Mouse (Mus musculus) hindbrain, embryonic 13.5 days (tissue): ENCODE results near the gene Shd. TPM values are rescaled to one million over a fixed set of nuclear protein-coding genes. Genes with fewer than 3 reads are reported as not detected.

Experiments used
- ATAC-seq: fragments of 200-750 bp; cut with Nextera tagmentation; 2 replicates; pipeline ENCODE4 v1.8.0; 2017; ENCODE audit warnings: moderate TSS enrichment; ENCODE audit not compliant: low FRiP score
- H3K27ac ChIP-seq: fragments of 300-500 bp; sonication (generic); 2 replicates; pipeline ENCODE4 v1.5.1; 2015; ENCODE audit warnings: inconsistent platforms, mild to moderate bottlenecking, moderate library complexity
- H3K27me3 ChIP-seq: fragments of 300-500 bp; sonication (generic); 2 replicates; pipeline ENCODE4 v1.6.1; 2015; ENCODE audit warnings: mild to moderate bottlenecking, inconsistent platforms
- H3K36me3 ChIP-seq: fragments of 300-500 bp; sonication (generic); 2 replicates; pipeline ENCODE4 v1.6.1; 2015; ENCODE audit warnings: mild to moderate bottlenecking, inconsistent platforms
- H3K4me1 ChIP-seq: fragments of 300-500 bp; sonication (generic); replicated peaks from 2 replicates; pipeline ENCODE4 v1.6.1; 2015; ENCODE audit warnings: inconsistent platforms
- H3K4me2 ChIP-seq: fragments of 300-500 bp; sonication (generic); 2 replicates; pipeline ENCODE4 v1.6.1; 2015; ENCODE audit warnings: inconsistent platforms, mild to moderate bottlenecking, moderate library complexity
- H3K4me3 ChIP-seq: fragments of 300-500 bp; sonication (generic); 2 replicates; pipeline ENCODE4 v1.5.1; 2015; ENCODE audit warnings: mild to moderate bottlenecking, inconsistent platforms
- H3K9ac ChIP-seq: fragments of 300-500 bp; sonication (generic); 2 replicates; pipeline ENCODE4 v1.6.1; 2015; ENCODE audit warnings: mild to moderate bottlenecking, inconsistent platforms
- H3K9me3 ChIP-seq: fragments of 300-500 bp; sonication (generic); 2 replicates; pipeline ENCODE4 v1.6.1; 2016; ENCODE audit warnings: inconsistent platforms
- WGBS: fragments of 180-500 bp; shearing (Covaris S2); methylation state at CpG from one replicate; pipeline ENCODE4 v1.1.7; 2015; 5-methylcytosine and 5-hydroxymethylcytosine counted together
- polyA plus RNA-seq: library from polyadenylated mRNA; unstranded; fragments of >200 nt; fragmentation: Nextera tagmentation; extraction: Ambion mirVana; gene quantifications from 2 replicates; pipeline ENCODE4 v1.2.1, GENCODE M21; 2015

Gene Shd
- polyA plus RNA-seq, 1 experiment from 2014 or later: 170 TPM

GRCm38 (mm10) chr17:55952447-55953027 is 17.7 kb upstream of the Shd start, which contains the start of gene Ebi3:
Gene Ebi3 (plus strand): TSS chr17:55952640.
- H3K4me3 ChIP-seq: no peak within 1 kb of the TSS
- no peaks in the 10 kb centered on the region for H3K36me3 ChIP-seq
- peaks cover 26% of the 10 kb centered on the region for H3K27me3 ChIP-seq
- 83% methylated on average over 6 of the region's 6 CpGs for WGBS
- H3K27ac ChIP-seq: no peak within 1 kb of the TSS
- ATAC-seq: no peak
- H3K4me1 ChIP-seq: peaks cover 21% of the 10 kb centered on the region
- H3K9ac ChIP-seq: peak within 1 kb of the TSS; percentile 39; the same call in 1 of the 2 replicates
- H3K9me3 ChIP-seq: no peaks in the 10 kb centered on the region
- H3K4me2 ChIP-seq: no peak within 1 kb of the TSS

- Histone ChIP-seq H3K9me3 (no peaks in the 10 kb centered on the region), H3K9ac (no peak overlapping the region), H3K27me3 (peaks cover 26% of the 10 kb centered on the region), H3K36me3 (no peaks in the 10 kb centered on the region), H3K4me2 (no peak overlapping the region), H3K27ac (no peak overlapping the region), H3K4me3 (no peak overlapping the region), H3K4me1 (peaks cover 33% of the 10 kb centered on the region)
- 81% methylated on average over 6 of the region's 6 CpGs for WGBS
- ATAC-seq: no peak
Observed at GRCm38 (mm10) chr17:55953751-55954150, 16.5 kb upstream of the Shd start.

DNA sequence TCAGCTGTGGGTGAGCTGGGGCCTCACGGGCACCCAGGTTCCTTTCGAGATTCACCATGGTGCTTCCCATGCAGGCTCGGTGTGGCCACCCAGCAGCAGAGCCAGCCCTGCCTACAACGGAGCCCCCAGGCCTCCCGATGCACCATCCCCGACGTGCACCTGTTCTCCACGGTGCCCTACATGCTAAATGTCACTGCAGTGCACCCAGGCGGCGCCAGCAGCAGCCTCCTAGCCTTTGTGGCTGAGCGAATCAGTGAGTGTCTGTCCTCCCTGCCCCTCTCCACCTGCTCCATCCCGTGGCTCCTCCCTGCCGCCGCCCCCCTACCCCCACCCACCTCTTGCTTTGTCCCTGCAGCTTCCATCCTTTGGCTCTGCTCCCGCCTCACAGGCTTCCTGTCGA is 16.0 kb upstream of the Shd start:
- 41% methylated on average over 16 of the region's 16 CpGs for WGBS
- H3K4me2 ChIP-seq: no peak overlapping the region
- no peak overlapping the region for H3K9ac ChIP-seq
- H3K4me3 ChIP-seq: no peak overlapping the region
- peaks cover 33% of the 10 kb centered on the region for H3K4me1 ChIP-seq
- peaks cover 26% of the 10 kb centered on the region for H3K27me3 ChIP-seq
- no peak for ATAC-seq
- no peaks in the 10 kb centered on the region for H3K9me3 ChIP-seq
- no peaks in the 10 kb centered on the region for H3K36me3 ChIP-seq
- H3K27ac ChIP-seq: no peak overlapping the region

GRCm38 (mm10) chr17:55956129-55956528 is 14.1 kb upstream of the Shd start:
- peak overlapping the region; percentile 48 for H3K4me3 ChIP-seq
- 0 out of 2 replicates have a peak, but pooled peaks cover 5% of the 10 kb centered on the region for H3K36me3 ChIP-seq
- H3K27ac ChIP-seq: peak overlapping the region; percentile 66
- H3K4me2 ChIP-seq: peak overlapping the region; percentile 65
- ATAC-seq: peak; percentile 52
- no peaks in the 10 kb centered on the region for H3K9me3 ChIP-seq
- peaks cover 23% of the 10 kb centered on the region for H3K27me3 ChIP-seq
- under 1% methylated on average over 24 of the region's 26 CpGs for WGBS
- peaks cover 43% of the 10 kb centered on the region for H3K4me1 ChIP-seq
- peak overlapping the region; percentile 70 for H3K9ac ChIP-seq

GRCm38 (mm10) chr17:55956591-55956990 is 13.7 kb upstream of the Shd start:
- H3K9me3 ChIP-seq: no peaks in the 10 kb centered on the region
- no peak for ATAC-seq
- H3K4me3 ChIP-seq: peak overlapping the region; percentile 48
- peak overlapping the region; percentile 70 for H3K9ac ChIP-seq
- peak overlapping the region; percentile 65 for H3K4me2 ChIP-seq
- H3K4me1 ChIP-seq: peaks cover 43% of the 10 kb centered on the region
- H3K36me3 ChIP-seq: peaks cover 10% of the 10 kb centered on the region
- WGBS: 39% methylated on average over 6 of the region's 6 CpGs
- peak overlapping the region; percentile 66 for H3K27ac ChIP-seq
- H3K27me3 ChIP-seq: peaks cover 23% of the 10 kb centered on the region

GRCm38 (mm10) chr17:55957168-55957567 is 13.1 kb upstream of the Shd start:
- no peak for ATAC-seq
- 15% methylated on average over 9 of the region's 9 CpGs for WGBS
- no peaks in the 10 kb centered on the region for H3K9me3 ChIP-seq
- peak overlapping the region; percentile 65 for H3K4me2 ChIP-seq
- peaks cover 43% of the 10 kb centered on the region for H3K4me1 ChIP-seq
- peaks cover 16% of the 10 kb centered on the region for H3K36me3 ChIP-seq
- no peak overlapping the region for H3K4me3 ChIP-seq
- peak overlapping the region; percentile 58; the same call in 1 of the 2 replicates for H3K27ac ChIP-seq
- peak overlapping the region; percentile 59; the same call in 1 of the 2 replicates for H3K9ac ChIP-seq
- H3K27me3 ChIP-seq: peaks cover 23% of the 10 kb centered on the region

DNA sequence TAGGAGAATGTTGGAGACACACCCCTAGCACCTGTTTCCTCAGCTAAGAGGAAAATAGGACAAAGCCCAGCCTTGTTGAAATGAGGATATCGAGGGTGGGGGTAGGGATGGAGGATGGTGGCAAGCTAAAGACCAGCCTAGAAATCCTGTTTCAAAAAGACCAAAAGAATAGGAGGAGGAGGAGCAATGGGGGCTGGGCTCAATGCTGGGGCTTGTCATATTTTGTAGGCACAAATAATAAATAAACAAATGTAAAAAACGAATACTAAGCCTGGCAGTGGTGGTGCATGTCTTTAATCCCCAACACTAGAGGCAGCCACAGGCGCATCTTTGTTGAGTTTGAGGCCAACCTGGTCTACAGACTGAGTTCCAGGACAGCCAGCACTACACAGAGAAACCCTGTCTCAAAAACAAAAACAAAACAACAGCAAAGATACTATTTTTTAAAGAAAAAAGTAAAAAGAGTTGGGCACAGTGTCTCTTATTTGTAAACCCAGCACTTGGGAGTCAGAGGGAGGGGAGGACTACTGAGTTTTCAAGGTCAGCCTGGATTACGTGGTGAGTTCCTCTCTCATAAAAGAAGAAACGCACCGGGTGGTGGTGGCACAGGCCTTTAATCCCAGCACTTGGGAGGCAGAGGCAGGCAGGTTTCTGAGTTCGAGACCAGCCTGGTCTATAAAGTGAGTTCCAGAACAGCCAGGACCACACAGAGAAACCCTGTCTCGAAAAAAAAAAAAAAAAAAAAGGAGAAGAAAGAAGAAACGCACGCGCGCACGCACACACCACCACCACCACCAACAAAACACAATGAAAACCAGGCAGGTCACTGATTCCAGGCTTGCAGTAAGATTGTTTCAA is 12.3 kb upstream of the Shd start:
- H3K9ac ChIP-seq: peak overlapping the region; percentile 74
- peaks cover 18% of the 10 kb centered on the region for H3K27me3 ChIP-seq
- peak overlapping the region; percentile 74 for H3K4me2 ChIP-seq
- 77% methylated on average over 13 of the region's 13 CpGs for WGBS
- peak overlapping the region; percentile 94 for H3K27ac ChIP-seq
- H3K36me3 ChIP-seq: peaks cover 21% of the 10 kb centered on the region
- no peak for ATAC-seq
- peaks cover 44% of the 10 kb centered on the region for H3K4me1 ChIP-seq
- peak overlapping the region; percentile 51 for H3K4me3 ChIP-seq
- H3K9me3 ChIP-seq: no peaks in the 10 kb centered on the region

DNA sequence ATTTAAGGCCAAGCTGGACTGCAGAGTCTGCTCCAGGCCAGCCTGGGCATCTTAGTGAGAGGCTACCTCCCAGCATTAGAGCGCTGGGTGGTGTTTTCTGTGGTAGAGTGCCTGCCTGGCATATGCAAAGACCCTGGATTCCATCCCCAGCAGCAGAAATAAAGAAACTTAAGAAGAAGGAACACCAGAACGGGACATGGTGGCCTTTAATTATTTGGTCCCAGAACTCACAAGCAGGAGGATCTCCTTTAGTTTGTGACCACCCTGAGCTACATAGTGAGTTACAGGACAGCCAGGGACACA is 11.7 kb upstream of the Shd start:
- Histone ChIP-seq H3K4me3 (peak overlapping the region; percentile 51), H3K27ac (peak overlapping the region; percentile 94), H3K36me3 (peaks cover 26% of the 10 kb centered on the region), H3K4me2 (peak overlapping the region; percentile 74), H3K9ac (peak overlapping the region; percentile 74), H3K4me1 (peaks cover 49% of the 10 kb centered on the region), H3K9me3 (no peaks in the 10 kb centered on the region), H3K27me3 (peaks cover 18% of the 10 kb centered on the region)
- ATAC-seq: no peak
- WGBS: 27% methylated on average over 2 of the region's 2 CpGs

- H3K9ac ChIP-seq: peak within 1 kb of the TSS; percentile 74
- H3K27me3 ChIP-seq: peaks cover 13% of the 10 kb centered on the region
- H3K4me2 ChIP-seq: peak within 1 kb of the TSS; percentile 74
- peak within 1 kb of the TSS; percentile 51 for H3K4me3 ChIP-seq
- WGBS: under 1% methylated on average over 46 of the region's 46 CpGs
- peak; percentile 89 for ATAC-seq
- H3K36me3 ChIP-seq: peaks cover 28% of the 10 kb centered on the region
- peak within 1 kb of the TSS; percentile 94 for H3K27ac ChIP-seq
- H3K9me3 ChIP-seq: no peaks in the 10 kb centered on the region
- H3K4me1 ChIP-seq: peaks cover 49% of the 10 kb centered on the region
Observed at GRCm38 (mm10) chr17:55958918-55959728, 11.1 kb upstream of the Shd start, which contains the start of gene Yju2. Gene Yju2 (plus strand): TSS chr17:55959099.

DNA sequence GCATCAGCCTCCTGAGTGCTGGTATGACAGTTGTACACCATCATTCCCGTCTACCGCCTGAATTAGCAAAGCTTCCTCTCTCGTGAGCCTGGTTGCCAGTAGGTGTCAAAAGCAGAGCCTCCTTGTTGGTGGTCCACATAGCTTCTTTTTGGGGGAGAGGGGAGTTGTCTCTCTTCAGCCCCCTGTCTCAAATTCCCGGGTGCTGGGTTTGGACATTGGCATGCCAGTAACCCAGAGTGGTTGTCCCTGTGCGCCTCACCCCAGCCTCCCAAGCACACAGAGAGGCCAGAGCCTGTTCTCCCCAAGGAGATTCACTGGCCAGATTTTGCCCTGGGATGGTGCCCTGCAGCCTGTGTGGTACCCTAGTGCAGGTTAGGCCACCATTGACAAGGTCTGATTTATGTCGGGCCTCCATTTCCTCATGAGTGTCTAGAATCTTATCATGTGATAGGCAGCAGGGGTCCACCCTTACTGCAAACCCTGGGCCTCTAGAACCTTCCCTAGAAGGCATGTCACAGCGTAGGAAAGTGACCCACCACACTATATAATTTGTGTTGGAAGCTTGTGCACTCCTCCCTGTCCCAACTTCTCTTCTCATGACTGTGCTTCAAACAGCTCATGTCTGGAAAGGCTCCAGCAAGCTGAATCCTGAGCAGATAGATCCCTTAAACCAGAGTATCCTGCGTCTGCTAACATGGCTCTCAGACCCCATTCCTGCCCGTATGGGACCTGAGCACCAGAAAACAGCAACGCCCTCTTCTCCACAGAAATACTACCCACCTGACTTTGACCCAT is 10.1 kb upstream of the Shd start:
- Histone ChIP-seq H3K4me2 (peak overlapping the region; percentile 74), H3K9ac (peak overlapping the region; percentile 61), H3K4me1 (peaks cover 49% of the 10 kb centered on the region), H3K27ac (peak overlapping the region; percentile 94), H3K36me3 (peaks cover 38% of the 10 kb centered on the region), H3K4me3 (peak overlapping the region; percentile 51), H3K27me3 (peaks cover 3% of the 10 kb centered on the region), H3K9me3 (no peaks in the 10 kb centered on the region)
- 77% methylated on average over 10 of the region's 10 CpGs for WGBS
- ATAC-seq: no peak

GRCm38 (mm10) chr17:55960791-55961190 is 9.5 kb upstream of the Shd start:
- no peaks in the 10 kb centered on the region for H3K9me3 ChIP-seq
- H3K36me3 ChIP-seq: peaks cover 44% of the 10 kb centered on the region
- ATAC-seq: no peak
- no peaks in the 10 kb centered on the region for H3K27me3 ChIP-seq
- H3K27ac ChIP-seq: no peak overlapping the region
- no peak overlapping the region for H3K9ac ChIP-seq
- H3K4me3 ChIP-seq: no peak overlapping the region
- H3K4me1 ChIP-seq: peaks cover 45% of the 10 kb centered on the region
- no peak overlapping the region for H3K4me2 ChIP-seq
